Mouse (Mus musculus): Measurements from ENCODE around the gene Prl7c1. TPM values are rescaled to one million over a fixed set of nuclear protein-coding genes. Genes with fewer than 3 reads are reported as not detected.
"Not testable (repeated sequence)": the region's sequence is repeated elsewhere in the genome, so short reads cannot be mapped to it uniquely, and the experiment has no call there.

The Prl7c1 gene
- polyA plus RNA-seq (2012; rRNA removed), result not detected in 2 replicates

GRCm38 (mm10) chr13:27780704-27781103 lies at the start of gene Prl7c1:
Prl7c1 (minus strand) TSS chr13:27780804.
- not testable (repeated sequence) for H3K36me3 ChIP-seq (ENCODE audit: control insufficient read depth, insufficient read depth, low read length); H3K4me3 ChIP-seq (ENCODE audit: low read depth, low read length); H3K27me3 ChIP-seq (ENCODE audit: control insufficient read depth, insufficient read depth, low read length); H3K27ac ChIP-seq (ENCODE audit: insufficient read depth, low read depth, low read length); H3K4me1 ChIP-seq (ENCODE audit: control insufficient read depth, insufficient read depth, insufficient read length, low read length)
- 81% methylated on average over 3 of the region's 3 CpGs for WGBS

GRCm38 (mm10) chr13:27802765-27803164 lies 22.2 kb upstream of the Prl7c1 start:
- no peaks in the 10 kb centered on the region for H3K27me3 ChIP-seq (ENCODE audit: control insufficient read depth, insufficient read depth, low read length)
- H3K4me1 ChIP-seq (ENCODE audit: control insufficient read depth, insufficient read depth, insufficient read length, low read length), result no peaks in the 10 kb centered on the region
- no peak overlapping the region for H3K4me3 ChIP-seq (ENCODE audit: low read depth, low read length)
- TF ChIP-seq POLR2A (IDR thresholded peaks at IDR 0.05; ENCODE audit: low read depth, low read length) (no peak), CTCF (IDR thresholded peaks at IDR 0.05; ENCODE audit: extremely low read depth, insufficient read length, insufficient replicate concordance, low read depth, low read length) (no peak)
- 62% methylated on average over 1 of the region's 1 CpGs for WGBS
- no peaks in the 10 kb centered on the region for H3K36me3 ChIP-seq (ENCODE audit: control insufficient read depth, insufficient read depth, low read length)
- H3K27ac ChIP-seq (ENCODE audit: insufficient read depth, low read depth, low read length), result no peak overlapping the region

- H3K36me3 ChIP-seq (ENCODE audit: control insufficient read depth, insufficient read depth, low read length), result no peaks in the 10 kb centered on the region
- no peak within 1 kb of the TSS for H3K27ac ChIP-seq (ENCODE audit: insufficient read depth, low read depth, low read length)
- TF ChIP-seq POLR2A (IDR thresholded peaks at IDR 0.05; ENCODE audit: low read depth, low read length) (no peak), CTCF (IDR thresholded peaks at IDR 0.05; ENCODE audit: extremely low read depth, insufficient read length, insufficient replicate concordance, low read depth, low read length) (no peak)
- H3K4me3 ChIP-seq (ENCODE audit: low read depth, low read length), result no peak within 1 kb of the TSS
- WGBS, result 79% methylated on average over 1 of the region's 1 CpGs
- no peaks in the 10 kb centered on the region for H3K4me1 ChIP-seq (ENCODE audit: control insufficient read depth, insufficient read depth, insufficient read length, low read length)
- no peaks in the 10 kb centered on the region for H3K27me3 ChIP-seq (ENCODE audit: control insufficient read depth, insufficient read depth, low read length)
Measured at GRCm38 (mm10) chr13:27801354-27801753, 20.8 kb upstream of the Prl7c1 start, which contains the start of gene Prl2a1. Prl2a1 (plus strand) TSS chr13:27801654.

GRCm38 (mm10) chr13:27799303-27799702 lies 18.7 kb upstream of the Prl7c1 start:
- TF ChIP-seq POLR2A (IDR thresholded peaks at IDR 0.05; ENCODE audit: low read depth, low read length), result no peak
- no peak for TF ChIP-seq CTCF (IDR thresholded peaks at IDR 0.05; ENCODE audit: extremely low read depth, insufficient read length, insufficient replicate concordance, low read depth, low read length)
- Histone ChIP-seq H3K4me1 (ENCODE audit: control insufficient read depth, insufficient read depth, insufficient read length, low read length) (no peaks in the 10 kb centered on the region), H3K4me3 (ENCODE audit: low read depth, low read length) (no peak overlapping the region), H3K27me3 (ENCODE audit: control insufficient read depth, insufficient read depth, low read length) (no peaks in the 10 kb centered on the region), H3K36me3 (ENCODE audit: control insufficient read depth, insufficient read depth, low read length) (no peaks in the 10 kb centered on the region), H3K27ac (ENCODE audit: insufficient read depth, low read depth, low read length) (no peak overlapping the region)
- WGBS, result 79% methylated on average over 4 of the region's 4 CpGs

- WGBS, result 81% methylated on average over 10 of the region's 10 CpGs
- no peak overlapping the region for H3K4me3 ChIP-seq (ENCODE audit: low read depth, low read length)
- no peak overlapping the region for H3K27ac ChIP-seq (ENCODE audit: insufficient read depth, low read depth, low read length)
- H3K27me3 ChIP-seq (ENCODE audit: control insufficient read depth, insufficient read depth, low read length), result no peaks in the 10 kb centered on the region
- TF ChIP-seq CTCF (IDR thresholded peaks at IDR 0.05; ENCODE audit: extremely low read depth, insufficient read length, insufficient replicate concordance, low read depth, low read length) (no peak), POLR2A (IDR thresholded peaks at IDR 0.05; ENCODE audit: low read depth, low read length) (no peak)
- no peaks in the 10 kb centered on the region for H3K4me1 ChIP-seq (ENCODE audit: control insufficient read depth, insufficient read depth, insufficient read length, low read length)
- no peaks in the 10 kb centered on the region for H3K36me3 ChIP-seq (ENCODE audit: control insufficient read depth, insufficient read depth, low read length)
Measured at GRCm38 (mm10) chr13:27734512-27735186, 46.0 kb downstream of the Prl7c1 start.

GRCm38 (mm10) chr13:27730286-27730959 lies 50.2 kb downstream of the Prl7c1 start:
- WGBS, result 70% methylated on average over 5 of the region's 5 CpGs
- H3K27ac ChIP-seq (ENCODE audit: insufficient read depth, low read depth, low read length); H3K4me1 ChIP-seq (ENCODE audit: control insufficient read depth, insufficient read depth, insufficient read length, low read length); H3K4me3 ChIP-seq (ENCODE audit: low read depth, low read length); H3K36me3 ChIP-seq (ENCODE audit: control insufficient read depth, insufficient read depth, low read length); H3K27me3 ChIP-seq (ENCODE audit: control insufficient read depth, insufficient read depth, low read length): not testable (repeated sequence)

GRCm38 (mm10) chr13:27725057-27725456 lies 55.5 kb downstream of the Prl7c1 start:
- 84% methylated on average over 3 of the region's 3 CpGs for WGBS
- H3K36me3 ChIP-seq (ENCODE audit: control insufficient read depth, insufficient read depth, low read length); H3K4me1 ChIP-seq (ENCODE audit: control insufficient read depth, insufficient read depth, insufficient read length, low read length); H3K27me3 ChIP-seq (ENCODE audit: control insufficient read depth, insufficient read depth, low read length); H3K27ac ChIP-seq (ENCODE audit: insufficient read depth, low read depth, low read length); H3K4me3 ChIP-seq (ENCODE audit: low read depth, low read length): not testable (repeated sequence)

Other genes with a start within 250 kb of the Prl7c1 start
- gene Prl8a9, start 216.2 kb downstream of the Prl7c1 start, polyA plus RNA-seq (2012; rRNA removed), result not detected in 2 replicates
- not detected in 2 replicates for gene Prl8a1, start 198.6 kb downstream of the Prl7c1 start, polyA plus RNA-seq (2012; rRNA removed)
- gene Prl7b1, start 170.2 kb downstream of the Prl7c1 start, polyA plus RNA-seq (2012; rRNA removed), result not detected in 2 replicates
- gene Prl7a1, start 138.3 kb downstream of the Prl7c1 start, polyA plus RNA-seq (2012; rRNA removed), result not detected in 2 replicates
- gene Prl7a2, start 112.8 kb downstream of the Prl7c1 start, polyA plus RNA-seq (2012; rRNA removed), result not detected in 2 replicates
- gene Prl7d1, start 64.1 kb downstream of the Prl7c1 start, polyA plus RNA-seq (2012; rRNA removed), result not detected in 2 replicates
- gene Prl2a1, start 20.9 kb upstream of the Prl7c1 start, polyA plus RNA-seq (2012; rRNA removed), result not detected in 2 replicates
- not detected in 2 replicates for gene Prl2c1, start 68.5 kb upstream of the Prl7c1 start, polyA plus RNA-seq (2012; rRNA removed)
- gene Prl4a1, start 235.4 kb upstream of the Prl7c1 start, polyA plus RNA-seq (2012; rRNA removed), result not detected in 2 replicates

Data from small intestine, adult 2 months (tissue).